Mouse (Mus musculus) heart, embryonic 13.5 days (tissue): Measurements from ENCODE around the gene Nploc4. TPM values are rescaled to one million over a fixed set of nuclear protein-coding genes. Genes with fewer than 3 reads are reported as not detected.
"Not testable (repeated sequence)": the region's sequence is repeated elsewhere in the genome, so short reads cannot be mapped to it uniquely, and the experiment has no call there.

Source experiments
- ATAC-seq: fragments of 200-750 bp; cut with Nextera tagmentation; 2 replicates; pipeline ENCODE4 v1.8.0; 2017; ENCODE audit warnings: moderate TSS enrichment; ENCODE audit not compliant: insufficient number of reproducible peaks, low FRiP score, low TSS enrichment; ENCODE audit errors: extremely low read depth
- H3K27ac ChIP-seq: fragments of 300-500 bp; sonication (generic); replicated peaks from 2 replicates; pipeline ENCODE4 v1.5.1; 2015; ENCODE audit warnings: moderate library complexity, mild to moderate bottlenecking, inconsistent platforms
- H3K27me3 ChIP-seq: fragments of 300-500 bp; sonication (generic); replicated peaks from 2 replicates; pipeline ENCODE4 v1.6.1; 2015; ENCODE audit warnings: mild to moderate bottlenecking, inconsistent platforms
- H3K36me3 ChIP-seq: fragments of 300-500 bp; sonication (generic); 2 replicates; pipeline ENCODE4 v1.6.1; 2015; ENCODE audit warnings: mild to moderate bottlenecking, inconsistent platforms
- H3K4me1 ChIP-seq: fragments of 300-500 bp; sonication (generic); 2 replicates; pipeline ENCODE4 v1.6.1; 2015; ENCODE audit warnings: inconsistent platforms
- H3K4me2 ChIP-seq: fragments of 300-500 bp; sonication (generic); 2 replicates; pipeline ENCODE4 v1.6.1; 2015; ENCODE audit warnings: inconsistent platforms, mild to moderate bottlenecking, moderate library complexity
- H3K4me3 ChIP-seq: fragments of 300-500 bp; sonication (generic); 2 replicates; pipeline ENCODE4 v1.5.1; 2015; ENCODE audit warnings: moderate library complexity, mild to moderate bottlenecking, inconsistent platforms
- H3K9ac ChIP-seq: fragments of 300-500 bp; sonication (generic); 2 replicates; pipeline ENCODE4 v1.6.1; 2015; ENCODE audit warnings: inconsistent platforms, mild to moderate bottlenecking, moderate library complexity
- H3K9me3 ChIP-seq: fragments of 300-500 bp; sonication (generic); 2 replicates; pipeline ENCODE4 v1.6.1; 2016; ENCODE audit warnings: inconsistent platforms
- WGBS: fragments of 180-500 bp; shearing (Covaris S2); methylation state at CpG from one replicate; pipeline ENCODE4 v1.1.7; 2015; ENCODE audit warnings: mixed read lengths; 5-methylcytosine and 5-hydroxymethylcytosine counted together
- polyA plus RNA-seq: library from polyadenylated mRNA; unstranded; fragments of >200 nt; fragmentation: Nextera tagmentation; extraction: Ambion mirVana; gene quantifications from 2 replicates; pipeline ENCODE4 v1.2.1, GENCODE M21; 2015

Gene Nploc4
- polyA plus RNA-seq, 1 experiment from 2014 or later: 28.3 TPM

GRCm38 (mm10) chr11:120442765-120443280 lies 5.3 kb upstream of the Nploc4 start:
- no peaks in the 10 kb centered on the region; the same call in 1 of the 2 replicates for H3K27me3 ChIP-seq
- no peak overlapping the region for H3K27ac ChIP-seq
- no peaks in the 10 kb centered on the region for H3K9me3 ChIP-seq
- no peak overlapping the region for H3K9ac ChIP-seq
- no peak overlapping the region for H3K4me3 ChIP-seq
- ATAC-seq: no peak
- no peak overlapping the region for H3K4me2 ChIP-seq
- no peaks in the 10 kb centered on the region for H3K36me3 ChIP-seq
- H3K4me1 ChIP-seq: 0 out of 2 replicates have a peak, but pooled peaks cover 7% of the 10 kb centered on the region
- WGBS: 85% methylated on average over 3 of the region's 3 CpGs

- Histone ChIP-seq H3K27me3 (no peaks in the 10 kb centered on the region; the same call in 1 of the 2 replicates), H3K9me3 (no peaks in the 10 kb centered on the region)
These were observed 4.8 kb upstream of the Nploc4 start, which contains the start of gene Tspan10 for GRCm38 (mm10) chr11:120442344-120442743. Gene Tspan10 (plus strand): TSS chr11:120442644.

GRCm38 (mm10) chr11:120437857-120438385 lies 413 bp upstream of the Nploc4 start:
- Histone ChIP-seq H3K27ac (peak overlapping the region; percentile 85), H3K4me3 (peak overlapping the region; percentile 99)
- WGBS: 25% methylated on average over 12 of the region's 12 CpGs

More at GRCm38 (mm10) chr11:120442344-120442743, 4.8 kb upstream of the Nploc4 start, which contains the start of gene Tspan10:
- Histone ChIP-seq H3K4me1 (0 out of 2 replicates have a peak, but pooled peaks cover 7% of the 10 kb centered on the region), H3K27ac (no peak within 1 kb of the TSS), H3K36me3 (no peaks in the 10 kb centered on the region), H3K4me3 (no peak within 1 kb of the TSS), H3K9ac (no peak within 1 kb of the TSS), H3K4me2 (no peak within 1 kb of the TSS)
- no peak for ATAC-seq
- 88% methylated on average over 3 of the region's 3 CpGs for WGBS

GRCm38 (mm10) chr11:120426727-120427126 lies 10.8 kb downstream of the Nploc4 start:
- H3K27me3 ChIP-seq: no peaks in the 10 kb centered on the region
- ATAC-seq: no peak
- H3K4me1 ChIP-seq: peaks cover 12% of the 10 kb centered on the region
- H3K36me3 ChIP-seq: peaks cover 89% of the 10 kb centered on the region
- H3K4me2 ChIP-seq: no peak overlapping the region
- 84% methylated on average over 3 of the region's 3 CpGs for WGBS
- H3K4me3 ChIP-seq: no peak overlapping the region
- H3K9ac ChIP-seq: no peak overlapping the region
- H3K27ac ChIP-seq: no peak overlapping the region
- H3K9me3 ChIP-seq: no peaks in the 10 kb centered on the region

More at GRCm38 (mm10) chr11:120437857-120438385, 413 bp upstream of the Nploc4 start:
- Histone ChIP-seq H3K4me2 (peak overlapping the region; percentile 83), H3K9ac (peak overlapping the region; percentile 98), H3K27me3 (no peaks in the 10 kb centered on the region; the same call in 1 of the 2 replicates), H3K36me3 (peaks cover 29% of the 10 kb centered on the region), H3K4me1 (peaks cover 19% of the 10 kb centered on the region), H3K9me3 (no peaks in the 10 kb centered on the region)
- ATAC-seq: no peak

- peak overlapping the region; percentile 42 for H3K27ac ChIP-seq
- H3K4me2 ChIP-seq: no peak overlapping the region
- no peak for ATAC-seq
- H3K4me3 ChIP-seq: no peak overlapping the region
- 67% methylated on average over 9 of the region's 9 CpGs for WGBS
- H3K9ac ChIP-seq: 0 out of 2 replicates have a peak overlapping the region, but pooled peaks have one; percentile 40
- H3K9me3 ChIP-seq: no peaks in the 10 kb centered on the region
- peaks cover 12% of the 10 kb centered on the region for H3K4me1 ChIP-seq
- peaks cover 90% of the 10 kb centered on the region for H3K36me3 ChIP-seq
- H3K27me3 ChIP-seq: no peaks in the 10 kb centered on the region
These were observed 13.8 kb downstream of the Nploc4 start for GRCm38 (mm10) chr11:120423569-120424295.

- H3K36me3 ChIP-seq: peaks cover 90% of the 10 kb centered on the region
- no peaks in the 10 kb centered on the region for H3K9me3 ChIP-seq
- no peak overlapping the region for H3K4me2 ChIP-seq
- peak overlapping the region; percentile 40; the same call in 1 of the 2 replicates for H3K9ac ChIP-seq
- no peak for ATAC-seq
- H3K4me3 ChIP-seq: no peak overlapping the region
- H3K27ac ChIP-seq: peak overlapping the region; percentile 42
- H3K4me1 ChIP-seq: peaks cover 12% of the 10 kb centered on the region
- no peaks in the 10 kb centered on the region for H3K27me3 ChIP-seq
- 73% methylated on average over 13 of the region's 13 CpGs for WGBS
These were observed 14.6 kb downstream of the Nploc4 start for GRCm38 (mm10) chr11:120422651-120423568.

GRCm38 (mm10) chr11:120418592-120418991 lies 18.9 kb downstream of the Nploc4 start:
- peaks cover 12% of the 10 kb centered on the region for H3K4me1 ChIP-seq
- 100% methylated on average over 1 of the region's 1 CpGs for WGBS

GRCm38 (mm10) chr11:120417852-120418251 lies 19.7 kb downstream of the Nploc4 start:
- ATAC-seq: no peak
- H3K27ac ChIP-seq: 0 out of 2 replicates have a peak overlapping the region, but pooled peaks have one; percentile 17
- WGBS: 77% methylated on average over 7 of the region's 7 CpGs

More at GRCm38 (mm10) chr11:120418592-120418991, 18.9 kb downstream of the Nploc4 start:
- Histone ChIP-seq H3K4me3 (no peak overlapping the region), H3K9me3 (no peaks in the 10 kb centered on the region), H3K36me3 (peaks cover 95% of the 10 kb centered on the region), H3K4me2 (no peak overlapping the region), H3K27ac (peak overlapping the region; percentile 17; the same call in 1 of the 2 replicates), H3K27me3 (no peaks in the 10 kb centered on the region), H3K9ac (no peak overlapping the region)
- ATAC-seq: no peak

GRCm38 (mm10) chr11:120413621-120414020 lies 23.9 kb downstream of the Nploc4 start:
- not testable (repeated sequence) for H3K4me2 ChIP-seq, H3K27me3 ChIP-seq, H3K9me3 ChIP-seq, H3K4me1 ChIP-seq, H3K4me3 ChIP-seq, H3K27ac ChIP-seq, ATAC-seq, H3K9ac ChIP-seq
- H3K36me3 ChIP-seq: peaks cover 97% of the 10 kb centered on the region
- WGBS: 95% methylated on average over 7 of the region's 10 CpGs

More at GRCm38 (mm10) chr11:120417852-120418251, 19.7 kb downstream of the Nploc4 start:
- peaks cover 96% of the 10 kb centered on the region for H3K36me3 ChIP-seq
- H3K4me2 ChIP-seq: no peak overlapping the region
- H3K9ac ChIP-seq: no peak overlapping the region
- H3K9me3 ChIP-seq: no peaks in the 10 kb centered on the region
- no peaks in the 10 kb centered on the region for H3K27me3 ChIP-seq
- peaks cover 5% of the 10 kb centered on the region; the same call in 1 of the 2 replicates for H3K4me1 ChIP-seq
- no peak overlapping the region for H3K4me3 ChIP-seq

- no peak for ATAC-seq
- WGBS: 75% methylated on average over 1 of the region's 1 CpGs
These were observed 31.1 kb downstream of the Nploc4 start for GRCm38 (mm10) chr11:120406445-120406844.

More at GRCm38 (mm10) chr11:120406445-120406844, 31.1 kb downstream of the Nploc4 start:
- H3K9me3 ChIP-seq: no peaks in the 10 kb centered on the region
- H3K4me1 ChIP-seq: no peaks in the 10 kb centered on the region
- no peak overlapping the region for H3K9ac ChIP-seq
- no peaks in the 10 kb centered on the region for H3K27me3 ChIP-seq
- H3K27ac ChIP-seq: no peak overlapping the region
- no peak overlapping the region for H3K4me2 ChIP-seq
- peaks cover 100% of the 10 kb centered on the region for H3K36me3 ChIP-seq
- H3K4me3 ChIP-seq: no peak overlapping the region
